Mouse (Mus musculus) thymus, postnatal 4 days (tissue): ENCODE results near the gene Tdrd3.

ENCODE experiments used
- DNase-seq: peaks from one replicate; pipeline ENCODE4 v3.0.0; 2021

Tdrd3 gene

DNA sequence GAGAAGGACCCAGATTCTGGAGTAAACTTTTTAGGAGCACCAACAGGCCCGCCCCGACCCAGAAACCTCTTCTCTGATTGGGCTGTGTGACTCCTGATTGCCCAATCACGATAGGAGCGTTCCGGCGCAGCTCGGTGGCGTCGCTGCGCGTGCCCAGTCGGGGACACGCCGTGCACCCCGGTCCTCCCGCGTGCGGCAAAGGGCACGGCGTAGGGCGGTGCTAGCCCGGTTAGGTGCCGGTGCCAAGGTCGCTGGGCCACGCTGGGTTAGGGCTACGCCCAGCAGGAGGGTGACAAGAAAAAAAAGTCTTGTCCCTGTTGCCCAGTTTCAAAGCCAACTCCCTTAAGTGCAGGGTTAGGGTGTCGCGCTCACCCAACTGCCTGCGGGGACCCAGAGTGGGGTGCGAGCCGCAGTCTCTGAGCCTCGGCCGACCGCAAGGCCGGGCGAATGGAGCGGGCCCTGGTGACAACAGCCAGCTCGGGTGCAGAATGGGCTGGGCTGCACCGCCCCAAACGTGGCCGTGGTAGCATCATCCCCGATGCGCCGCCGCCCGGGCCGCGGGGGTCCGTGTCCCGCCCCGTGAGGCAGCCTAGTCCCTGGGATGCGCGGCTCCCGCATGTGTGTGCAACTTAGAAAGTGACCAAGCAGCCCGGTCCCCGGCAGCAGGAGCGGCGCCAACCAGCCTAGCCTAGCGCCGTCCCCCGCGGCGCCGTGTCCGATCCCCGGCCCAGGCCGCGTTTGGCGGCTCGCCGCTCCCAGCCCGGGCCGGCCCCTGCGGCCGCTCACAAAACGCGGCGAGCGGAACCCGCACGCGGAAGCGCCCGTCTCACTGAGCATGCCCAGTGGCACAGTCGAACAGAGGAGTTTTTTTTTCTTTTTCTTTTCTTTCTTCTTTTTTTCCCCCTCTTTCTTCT is at the start of gene Tdrd3:
Gene Tdrd3 (plus strand): TSS at position 832 of the 914 bp plus-strand sequence.
- peak; percentile 91 for DNase-seq

DNA sequence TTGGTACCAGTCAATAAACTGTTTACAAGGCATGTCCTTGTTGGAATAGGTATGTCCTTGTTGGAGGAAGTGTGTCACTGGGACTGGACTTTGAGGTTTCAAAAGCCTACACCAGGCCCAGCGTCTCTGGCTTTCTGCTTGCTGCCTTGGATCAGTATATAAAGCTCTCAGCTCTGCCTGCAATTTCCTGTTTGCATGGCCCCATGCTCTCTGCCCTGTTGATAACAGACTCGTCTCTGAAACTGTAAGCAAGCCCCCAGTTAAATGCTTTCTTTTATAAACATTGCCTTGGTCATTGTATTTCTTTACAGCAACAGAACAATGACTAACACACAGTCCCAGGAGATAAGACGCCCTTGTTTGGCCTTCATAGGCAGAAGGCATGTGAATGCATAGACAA is 49.3 kb upstream of the Tdrd3 start:
- no peak for DNase-seq

DNA sequence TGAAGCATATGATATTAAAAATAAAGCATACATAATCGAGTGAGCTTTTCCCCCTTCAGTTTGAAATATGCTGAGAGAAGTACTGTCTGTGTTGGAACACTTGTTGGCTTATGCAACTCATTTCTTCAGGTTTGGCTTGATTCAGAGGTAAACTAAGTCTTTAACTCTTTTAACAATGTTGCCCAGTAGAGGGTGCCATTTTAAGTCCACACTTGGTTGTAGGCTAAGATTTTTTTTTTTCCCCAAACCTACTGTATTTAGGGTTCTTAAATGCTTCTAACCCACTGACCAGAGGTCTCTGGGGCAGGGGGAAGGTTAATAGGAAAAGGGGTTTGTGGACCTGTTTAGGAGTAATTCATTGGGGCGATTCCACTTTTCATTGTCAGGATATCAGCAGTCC is 33.4 kb upstream of the Tdrd3 start:
- no peak for DNase-seq

DNA sequence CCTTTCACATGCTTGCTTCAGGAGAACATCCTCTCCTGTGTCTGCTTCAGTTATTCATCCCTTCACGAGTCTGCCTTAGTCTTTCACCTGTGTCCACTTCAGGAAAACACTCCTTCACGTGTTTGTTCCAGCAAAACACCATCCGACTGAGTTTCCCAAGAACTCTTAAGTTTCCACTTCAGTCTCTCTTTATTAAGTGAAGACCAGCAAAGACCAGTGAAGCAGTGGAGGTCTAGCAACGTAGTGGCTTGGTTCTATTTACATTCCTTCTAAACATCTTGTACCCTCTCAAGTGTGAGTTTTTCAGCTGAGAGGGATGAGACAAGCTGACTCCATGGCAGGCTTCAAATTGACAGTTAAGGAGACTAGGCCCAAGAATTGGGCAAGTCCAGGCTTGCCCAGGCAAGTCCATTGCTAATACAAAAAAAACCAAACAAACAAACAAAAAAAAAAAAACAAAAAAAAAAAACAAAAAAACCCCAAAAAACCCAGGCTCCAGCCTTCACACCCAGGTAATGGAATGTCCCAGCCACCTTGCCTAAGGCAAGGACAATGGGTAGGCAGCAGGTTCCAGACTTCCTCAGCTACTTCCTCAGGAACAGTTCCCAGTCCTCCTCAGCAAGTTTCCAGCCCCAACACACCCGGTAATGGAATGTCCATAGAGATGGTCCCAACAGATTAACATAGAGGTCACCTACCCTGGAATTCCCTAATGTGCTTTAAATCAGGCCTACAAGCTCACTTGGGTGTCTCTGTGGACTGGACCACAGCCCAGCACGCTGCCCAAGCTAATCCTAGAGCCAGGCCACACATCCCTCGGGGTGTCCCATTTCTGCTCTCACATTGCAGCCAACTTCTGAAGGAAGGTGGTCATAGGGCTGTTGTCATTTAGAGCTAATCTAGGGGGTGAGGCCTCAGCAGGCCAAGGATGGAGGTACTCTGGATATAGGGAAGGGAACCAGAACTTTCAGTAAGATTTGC is 31.9 kb upstream of the Tdrd3 start:
- DNase-seq = no peak

DNA sequence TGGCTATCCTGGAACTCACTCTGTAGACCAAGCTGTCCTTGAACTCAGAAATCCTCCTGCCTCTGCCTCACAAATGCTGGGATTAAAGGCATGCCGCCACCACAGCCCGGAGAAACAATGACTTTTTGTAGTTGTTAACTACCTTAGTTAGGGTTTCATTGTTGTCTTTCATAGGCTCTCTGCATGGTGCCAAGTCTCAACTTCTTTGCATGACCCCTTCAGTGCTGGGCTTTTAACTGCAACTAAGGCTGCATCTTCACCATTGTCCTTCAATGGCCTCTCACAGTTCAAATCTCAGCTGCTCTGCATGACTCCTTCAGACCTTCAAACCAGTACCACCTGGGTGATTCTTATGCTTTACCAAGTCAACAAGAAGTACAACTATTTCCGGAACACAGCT is 23.3 kb upstream of the Tdrd3 start:
- DNase-seq = no peak

DNA sequence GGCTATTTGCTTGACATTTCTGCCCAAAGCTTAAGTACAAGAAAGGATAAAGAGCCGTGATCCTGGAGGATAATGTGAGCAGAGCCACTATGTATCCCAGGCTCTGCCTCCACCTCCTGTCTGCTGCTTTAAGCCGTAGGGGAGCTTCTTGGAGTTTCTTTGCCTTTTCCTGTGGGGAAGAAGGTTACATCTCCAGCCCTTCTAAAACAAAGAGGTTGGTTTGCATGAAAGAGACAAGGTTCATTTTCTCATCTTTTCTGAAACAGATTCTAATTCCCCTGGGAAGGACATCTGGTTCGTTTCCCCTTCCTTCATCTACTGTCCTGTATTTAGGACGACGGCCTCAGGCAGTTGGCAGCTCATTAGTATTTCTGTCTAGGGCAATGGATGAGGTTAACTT is 19.8 kb upstream of the Tdrd3 start:
- no peak for DNase-seq

DNA sequence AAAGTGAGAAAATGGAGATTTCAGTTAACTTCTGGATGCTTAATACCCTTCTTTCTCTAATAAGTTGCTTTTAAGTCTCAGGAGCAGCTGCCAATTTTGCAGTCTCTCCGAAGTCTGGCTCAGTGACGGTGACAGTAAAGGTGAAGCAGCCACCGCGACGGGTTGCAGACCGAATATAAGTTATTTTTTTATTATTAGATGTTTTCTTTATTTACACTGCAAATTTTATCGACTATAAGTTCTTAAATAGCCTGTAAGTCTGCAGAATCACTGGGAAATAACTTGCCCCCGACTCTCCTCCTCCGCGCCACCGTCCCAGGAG is 992 bp upstream of the Tdrd3 start:
- no peak for DNase-seq

DNA sequence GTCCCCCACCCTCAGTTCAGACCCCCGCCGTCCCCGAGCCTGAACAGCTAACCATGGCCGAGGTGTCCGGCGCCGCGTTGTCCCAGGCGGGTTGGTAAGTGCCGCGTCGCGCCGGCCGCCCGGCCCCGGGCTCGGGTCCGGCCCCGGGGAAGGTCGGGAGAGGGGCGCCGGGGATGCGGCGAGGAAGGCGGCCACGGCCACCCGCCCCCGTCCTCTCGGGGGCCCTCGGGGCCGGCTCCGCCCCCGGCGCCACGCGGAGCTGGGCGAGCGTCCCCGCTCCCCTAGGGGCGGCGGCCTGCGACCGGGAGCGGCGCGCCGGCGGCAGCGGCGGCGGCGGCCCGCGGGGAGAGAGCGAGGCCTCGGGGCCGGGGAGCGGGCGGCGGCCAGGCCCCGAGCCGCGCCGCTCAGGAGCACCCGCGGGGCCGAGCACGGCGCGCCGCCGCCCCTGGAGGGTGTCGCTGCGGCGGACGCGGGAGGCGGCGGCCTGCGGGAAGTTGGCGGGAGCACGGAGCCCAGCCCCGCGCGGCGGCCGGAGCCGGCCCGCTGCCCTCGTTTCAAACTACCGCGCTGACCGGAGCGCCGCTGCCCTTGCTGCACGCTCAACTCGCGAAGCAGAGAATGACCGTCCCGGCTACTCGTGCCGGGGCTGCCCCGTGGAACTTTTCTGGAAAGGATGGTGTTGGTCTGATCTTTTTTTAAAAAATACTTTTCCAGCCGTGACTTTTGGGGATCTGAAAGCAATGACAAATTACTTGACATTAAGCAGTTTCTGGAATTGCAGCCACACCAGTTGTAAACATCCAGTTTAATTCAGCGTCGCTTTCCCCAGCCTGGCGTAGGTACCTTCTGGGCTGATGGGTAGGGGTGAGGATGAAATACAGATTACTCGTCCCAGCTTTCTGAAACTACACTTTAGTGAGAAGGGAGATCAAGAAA is 584 bp downstream of the Tdrd3 start:
- DNase-seq = no peak

DNA sequence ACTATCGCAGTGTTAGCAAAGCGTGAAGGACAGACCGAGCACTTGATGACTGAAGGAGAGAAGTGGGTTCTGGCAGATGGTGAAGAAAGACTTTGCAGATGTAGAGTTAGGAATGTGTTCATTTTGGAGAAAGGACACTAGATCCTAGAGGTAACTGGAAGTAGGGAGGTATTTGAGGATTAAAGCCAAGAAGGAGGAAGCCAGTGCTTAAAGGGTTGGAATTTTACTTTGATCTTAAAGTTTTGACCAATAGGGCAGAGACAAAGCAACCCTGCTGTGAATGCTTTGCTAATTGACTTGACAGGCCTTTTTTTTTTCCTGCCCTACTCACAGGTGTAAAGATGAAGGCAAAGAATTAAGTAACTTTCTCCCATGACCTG is 1.2 kb downstream of the Tdrd3 start:
- no peak for DNase-seq

DNA sequence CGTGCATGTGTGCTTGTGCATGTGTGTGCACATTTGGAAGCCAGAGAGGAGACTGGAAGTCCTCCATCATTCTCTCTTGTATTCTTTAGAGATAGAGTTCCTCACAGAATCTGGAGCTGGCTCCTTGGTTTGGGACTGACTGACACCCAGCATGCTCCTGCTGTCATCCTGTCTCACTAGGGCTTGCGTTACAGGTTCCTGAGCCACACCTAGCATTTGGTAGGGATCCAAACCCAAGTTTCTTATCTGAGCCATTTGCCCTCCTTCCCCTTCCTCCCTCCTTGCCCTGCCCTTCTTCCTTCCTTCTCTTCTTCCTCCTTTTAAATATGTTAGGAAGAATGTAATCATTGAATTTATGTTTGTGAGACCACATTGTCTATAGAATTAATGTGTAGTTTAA is 3.3 kb downstream of the Tdrd3 start:
- DNase-seq = no peak

DNA sequence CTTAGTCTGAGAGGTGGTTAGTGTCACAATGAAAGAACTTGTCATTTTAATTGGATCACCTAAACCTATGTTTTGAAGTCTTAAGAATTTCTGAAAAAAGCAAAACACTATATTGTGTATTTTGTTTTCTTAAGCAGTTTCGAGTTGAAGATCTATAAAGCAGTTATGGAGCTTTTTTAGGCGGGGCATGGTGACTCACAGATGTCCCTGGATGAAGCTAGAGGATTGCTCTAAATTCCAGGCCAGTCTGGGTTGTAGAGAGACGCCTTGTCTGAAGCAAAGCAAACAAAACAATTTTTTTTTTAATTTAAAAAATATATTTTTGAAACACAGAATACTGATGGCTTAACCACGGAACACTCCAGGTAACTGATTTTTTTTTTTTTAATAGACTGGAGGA is 4.1 kb downstream of the Tdrd3 start:
- no peak for DNase-seq

DNA sequence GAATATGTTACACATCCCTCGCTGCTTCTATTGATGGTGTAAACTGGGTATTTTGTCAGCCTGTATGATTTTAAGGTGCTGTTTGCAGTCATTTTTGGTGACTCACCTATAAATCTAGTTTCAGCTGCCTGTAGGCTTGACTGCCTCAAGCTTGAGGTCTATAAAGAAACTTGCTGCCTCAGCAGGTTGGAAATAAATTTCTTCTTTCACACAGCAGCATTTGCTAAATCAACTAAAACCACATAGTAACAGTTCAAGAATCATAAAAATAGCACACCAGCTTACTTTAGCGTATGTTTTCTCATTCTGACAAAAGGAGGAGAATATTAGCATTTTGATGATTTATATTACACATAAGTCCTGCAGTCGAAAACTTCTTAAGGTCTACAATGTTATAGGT is 6.0 kb downstream of the Tdrd3 start:
- DNase-seq = no peak

DNA sequence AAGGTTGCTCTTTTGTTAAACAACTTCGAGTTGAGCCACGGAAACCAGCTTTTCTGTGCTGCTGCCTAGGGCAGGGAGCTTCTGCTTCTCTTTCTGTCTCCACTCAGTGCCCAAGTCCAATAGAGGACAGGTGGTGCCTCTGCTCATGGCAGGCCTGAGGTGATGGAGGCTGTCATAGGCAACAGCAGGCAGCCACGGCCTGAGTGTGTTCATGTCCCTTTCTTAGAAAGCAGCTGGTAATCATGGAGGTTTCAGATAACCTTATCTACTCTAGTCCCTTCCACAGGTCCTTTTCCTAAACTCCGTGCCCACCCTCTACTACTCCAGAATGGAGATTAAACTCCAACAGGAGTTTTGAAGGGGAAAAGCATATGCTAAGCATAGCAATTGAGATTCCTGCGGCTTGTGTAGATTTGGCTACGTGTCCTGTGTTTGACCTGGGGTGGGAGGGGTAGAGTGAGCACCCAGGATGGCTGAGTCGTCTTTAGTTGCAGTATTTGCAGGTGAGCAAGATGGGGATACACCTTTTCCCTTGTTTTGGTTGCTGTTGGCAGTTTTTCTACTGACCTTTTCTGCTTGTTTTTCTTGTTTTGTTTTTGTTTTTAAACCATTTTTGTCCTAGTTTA is 10.0 kb downstream of the Tdrd3 start:
- no peak for DNase-seq

DNA sequence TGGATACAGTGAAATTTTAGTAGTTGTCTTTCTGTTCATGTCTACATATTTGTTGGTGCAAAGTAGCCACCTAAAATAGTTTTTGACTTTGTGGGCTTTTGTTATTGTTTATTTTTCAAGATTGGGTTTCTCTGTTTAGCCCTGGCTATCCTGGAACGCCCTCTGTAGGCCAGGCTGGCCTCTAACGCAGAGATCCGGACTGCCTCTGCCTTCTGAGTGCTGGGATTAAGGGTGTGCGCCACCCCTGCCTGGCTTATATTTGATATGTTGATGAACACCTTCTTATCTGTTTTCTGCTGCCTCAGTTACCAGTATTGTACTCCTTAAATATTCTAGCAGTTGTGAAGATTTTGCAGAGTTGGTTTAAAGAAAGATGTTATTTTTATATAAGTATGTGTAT is 10.6 kb downstream of the Tdrd3 start:
- no peak for DNase-seq

DNA sequence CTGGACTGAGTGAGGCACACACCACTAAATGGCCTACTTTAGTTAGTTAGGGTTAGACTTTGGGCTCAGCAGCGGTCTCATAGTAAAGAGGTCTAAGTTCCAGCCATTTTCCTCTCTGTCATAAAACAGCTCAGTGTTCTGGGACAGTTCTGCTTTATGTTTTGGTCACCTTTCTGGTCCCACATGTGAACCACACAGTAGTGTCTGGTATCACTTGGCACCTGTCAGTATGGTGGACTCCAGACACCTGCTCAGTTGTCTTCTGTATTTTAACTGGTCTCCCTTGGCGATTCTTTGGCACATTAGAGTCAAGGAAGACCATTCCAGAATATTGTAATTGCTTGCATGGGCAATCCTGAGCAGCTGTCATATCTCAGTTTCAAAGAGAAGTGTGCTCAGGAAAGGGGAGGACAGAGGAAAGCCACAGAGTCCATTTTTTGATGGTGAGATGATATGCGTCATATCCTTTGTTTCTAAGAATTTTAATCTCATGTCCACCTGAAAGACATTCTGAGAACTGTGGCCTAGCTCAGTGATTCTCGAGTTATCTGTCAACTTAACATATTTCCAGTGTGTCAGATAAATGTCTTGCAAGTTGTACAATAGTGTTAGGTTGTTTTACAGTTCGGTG is 11.3 kb downstream of the Tdrd3 start:
- no peak for DNase-seq

DNA sequence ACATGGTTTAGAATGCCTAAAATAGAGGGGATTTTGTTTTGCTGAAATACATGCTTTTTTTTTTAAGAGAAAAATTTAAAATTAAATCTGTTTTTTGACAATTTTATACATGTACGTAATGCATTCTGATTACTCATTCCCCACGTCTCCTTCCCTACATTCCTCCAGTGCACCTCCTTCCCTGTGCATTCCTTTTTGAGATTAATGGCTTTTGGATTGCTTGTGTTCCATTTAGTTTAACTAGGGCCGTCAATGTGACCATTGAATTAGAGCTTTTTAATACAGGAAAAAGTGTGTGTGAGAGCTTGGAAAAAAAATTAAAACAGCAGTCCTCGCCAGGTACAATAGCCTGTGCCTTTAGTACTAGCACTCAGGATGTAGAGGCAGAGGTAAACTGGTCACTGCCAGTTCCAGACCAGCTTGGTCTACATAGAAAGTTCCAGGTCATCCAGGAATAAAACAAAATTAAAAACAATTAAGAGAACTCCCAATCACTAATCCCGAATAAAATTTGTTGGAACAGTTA is 17.0 kb downstream of the Tdrd3 start:
- DNase-seq = no peak

DNA sequence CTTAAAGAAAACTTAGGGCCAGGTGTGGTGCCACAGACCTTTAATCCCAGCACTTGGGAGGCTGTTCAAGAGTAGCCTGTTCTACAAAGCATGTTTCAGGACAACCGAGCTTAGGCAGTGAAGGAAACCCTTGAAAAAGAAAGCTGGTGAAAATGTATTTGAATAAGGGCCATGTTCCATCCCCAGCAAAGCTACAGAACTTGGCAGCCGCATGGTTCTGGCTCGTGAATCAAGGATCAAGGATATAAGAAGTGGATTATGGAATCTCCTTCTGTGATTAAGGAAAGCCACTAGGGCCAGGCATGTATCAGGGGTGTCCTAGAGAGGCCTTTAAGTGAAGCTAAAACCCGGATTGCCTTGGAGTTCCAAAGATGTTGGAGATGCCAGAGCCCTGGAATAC is 18.9 kb downstream of the Tdrd3 start:
- DNase-seq = no peak

DNA sequence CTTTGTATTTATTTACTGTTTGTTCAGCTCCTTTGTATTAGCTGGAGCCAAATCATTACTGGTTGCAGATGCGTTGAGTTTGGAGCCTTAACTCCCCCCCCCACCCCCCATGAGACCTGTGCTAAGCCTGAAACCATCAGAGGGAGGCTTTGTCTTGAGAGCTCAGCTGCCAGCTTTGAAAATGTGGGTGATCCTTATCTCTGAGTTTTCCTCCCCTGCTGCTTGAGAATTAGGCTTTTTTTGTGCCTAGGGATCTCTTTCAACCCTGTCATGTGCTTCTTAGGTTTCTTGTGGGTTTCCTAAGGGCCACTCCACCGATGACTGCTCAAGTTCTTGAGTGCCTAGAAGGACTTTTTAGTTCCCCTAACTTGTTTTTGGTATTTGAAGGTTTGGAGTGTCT is 23.3 kb downstream of the Tdrd3 start:
- no peak for DNase-seq

DNA sequence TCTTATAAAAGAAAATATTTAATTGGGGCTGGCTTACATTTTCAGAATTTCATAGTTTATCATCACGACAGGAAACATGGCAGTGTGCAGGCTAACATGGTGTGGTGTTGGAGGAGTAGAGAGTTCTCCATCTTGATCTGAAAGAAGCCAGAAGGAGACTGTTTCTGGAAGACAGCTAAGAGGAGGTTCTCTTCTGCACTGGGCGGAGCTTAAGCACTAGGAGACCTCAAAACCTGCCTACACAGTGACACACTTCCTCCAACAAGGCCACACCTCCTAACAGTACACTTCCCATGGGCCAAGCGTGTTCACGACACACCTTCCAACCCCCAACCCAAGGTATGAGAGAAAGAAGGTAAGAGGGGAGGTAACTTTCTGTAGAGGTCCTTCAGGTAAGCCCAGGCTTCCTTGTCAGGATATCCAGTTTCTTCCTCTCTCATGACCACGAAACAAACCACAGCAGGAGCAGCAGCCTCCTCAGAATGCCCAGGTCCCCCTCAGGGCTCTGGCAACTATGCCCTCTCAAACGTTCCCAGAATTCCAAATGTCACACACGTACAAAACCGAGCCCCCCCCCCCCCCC is 30.0 kb downstream of the Tdrd3 start:
- no peak for DNase-seq

DNA sequence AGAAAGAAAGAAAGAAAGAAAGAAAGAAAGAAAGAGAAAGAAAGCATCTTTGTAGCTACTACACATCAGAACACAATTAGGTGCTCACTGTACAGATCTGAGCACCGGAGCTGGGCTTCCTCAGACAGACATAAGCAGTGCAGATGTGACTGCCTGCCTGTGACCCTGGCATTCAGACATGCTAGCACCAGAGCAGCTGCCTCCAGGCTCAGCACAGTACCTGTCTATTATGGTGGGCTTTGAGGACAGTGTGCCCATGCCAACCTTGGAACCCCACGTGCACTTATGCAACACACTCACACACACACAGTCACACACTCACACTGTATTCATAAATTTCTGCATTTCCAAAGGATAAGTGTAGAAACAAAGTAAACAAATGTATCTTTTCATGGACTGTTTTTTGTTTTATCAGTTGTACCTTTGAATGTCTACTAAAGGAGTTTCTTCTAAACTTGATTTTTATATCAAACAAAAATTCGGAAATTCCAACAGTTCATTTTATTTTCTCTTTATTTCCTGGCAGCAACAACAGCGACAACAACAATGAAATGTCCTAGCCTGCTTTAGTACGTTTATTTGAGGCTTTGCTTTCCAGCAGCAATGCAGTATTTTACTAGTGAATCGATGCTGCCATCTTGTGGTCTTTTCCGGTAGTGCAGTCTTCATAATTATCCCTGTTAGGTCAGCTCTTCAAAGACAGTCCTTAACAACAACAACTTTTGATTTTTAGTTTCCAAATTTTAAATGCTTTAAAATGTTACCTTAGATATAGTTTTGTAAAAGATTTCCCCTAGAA is 35.4 kb downstream of the Tdrd3 start:
- DNase-seq = peak; percentile 77
